Mouse (Mus musculus) left cerebral cortex, postnatal 14 days (tissue): ENCODE measurements at regions not wholly inside any gene's neighbourhood (a gene's known extent, or its start where the extent isn't known, plus 50 kb on each side); places are given as distances from the start of the nearest gene placed in this dataset.

ENCODE experiments used
- DNase-seq, 2 experiments: peaks; one replicate each; pipeline ENCODE4 v3.0.0; 2021 to 2022; ENCODE audit warnings: low spot score in 2 of 2, mixed read lengths in 1 of 2
- intact Hi-C: fragments of 180-260 bp; cut with DNase I; formaldehyde crosslinking; loops from one replicate; pipeline ENCODE4 v1.15.1; 2025

- no peak for DNase-seq
- intact Hi-C loops: no loop called here
Observed at GRCm38 (mm10) chr16:81774626-81775025, 574.1 kb downstream of the Ncam2 start.

GRCm38 (mm10) chr16:81793975-81794374, 593.5 kb downstream of the Ncam2 start:
- DNase-seq: no peak
- intact Hi-C loops: no loop called here

- intact Hi-C loops: no loop called here
- DNase-seq: no peak
Observed at GRCm38 (mm10) chr16:81816898-81817297, 616.4 kb downstream of the Ncam2 start.

GRCm38 (mm10) chr16:81838625-81839024, 638.1 kb downstream of the Ncam2 start:
- intact Hi-C loops: no loop called here
- DNase-seq: no peak

GRCm38 (mm10) chr16:81879682-81880081, 679.2 kb downstream of the Ncam2 start:
- DNase-seq: peak in 1 of 2 experiments; percentile 2
- intact Hi-C loops: no loop called here
